Mouse (Mus musculus) ovary, adult 18-20 months (tissue): ENCODE results near the gene Robo4.

Experiments used
- DNase-seq: peaks from one replicate; pipeline ENCODE4 v3.0.0; 2022; ENCODE audit warnings: low spot score, mixed read lengths

Robo4 gene

DNA sequence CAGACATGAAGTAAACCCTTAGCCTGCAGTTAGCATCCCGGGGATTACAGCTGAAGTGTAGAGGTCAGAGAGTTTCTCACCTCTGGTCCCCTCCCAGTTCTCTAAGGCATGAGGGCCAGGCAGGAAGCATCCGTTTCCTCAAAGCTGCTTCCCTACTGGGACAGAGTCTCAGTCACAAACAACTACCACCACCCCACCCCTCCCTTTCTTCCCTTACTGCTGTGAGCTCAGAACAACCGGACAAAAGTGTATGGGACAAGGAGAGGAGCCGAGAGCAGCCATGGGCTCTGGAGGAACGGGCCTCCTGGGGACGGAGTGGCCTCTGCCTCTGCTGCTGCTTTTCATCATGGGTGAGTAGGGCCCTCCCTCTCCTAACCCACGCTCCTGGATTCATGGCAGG is at the start of gene Robo4:
Robo4 (plus strand) TSS at position 96 of the 400 bp plus-strand sequence.
- no peak for DNase-seq

DNA sequence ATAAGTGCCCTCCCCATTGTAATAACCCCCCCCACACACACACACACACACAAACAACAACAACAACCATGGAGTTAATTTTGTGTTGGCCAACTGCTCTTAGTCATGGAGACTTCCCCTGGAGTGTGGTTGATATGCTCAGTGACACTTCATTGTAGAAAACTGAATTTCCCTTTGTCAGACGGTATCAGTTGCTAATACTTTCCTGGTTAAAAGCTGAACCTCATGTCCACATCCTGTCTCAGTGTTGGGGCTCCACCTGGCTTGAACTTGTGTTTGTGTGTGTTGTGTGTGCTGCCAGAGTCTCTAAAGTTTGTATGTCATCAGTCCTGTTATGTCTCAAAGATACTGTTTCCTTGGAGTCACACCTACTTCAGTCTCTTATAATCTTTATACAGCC is 47.2 kb upstream of the Robo4 start:
- no peak for DNase-seq

DNA sequence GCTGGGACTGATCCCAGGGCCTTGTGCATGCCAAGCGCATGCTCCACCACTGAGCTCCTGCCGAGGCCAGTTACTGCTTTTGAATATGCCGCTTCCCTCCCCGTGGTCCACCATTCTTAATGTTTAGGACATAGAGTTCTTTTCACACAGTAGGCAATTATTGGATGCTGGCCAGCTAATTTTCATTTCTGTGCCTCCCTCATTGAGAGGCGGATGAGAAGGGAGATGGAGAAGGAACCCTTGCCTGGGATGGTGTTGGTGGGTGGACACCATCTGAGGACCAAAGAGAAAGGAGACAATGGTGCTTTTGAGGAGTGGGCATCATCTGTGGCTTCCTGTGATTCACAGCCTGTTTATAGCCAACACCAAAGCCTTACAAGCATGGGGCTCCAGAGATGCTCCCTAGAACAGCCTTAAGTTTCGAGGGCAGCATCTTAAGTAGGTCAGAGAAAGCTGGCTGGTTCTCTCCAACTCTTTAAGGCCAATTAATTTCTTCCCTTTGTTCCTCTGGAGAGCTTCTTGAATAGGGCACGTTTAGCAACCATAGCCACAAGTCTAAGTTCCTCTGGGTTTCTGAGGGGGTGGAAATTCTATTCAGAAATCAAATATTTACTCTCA is 42.9 kb upstream of the Robo4 start:
- no peak for DNase-seq

- peak; percentile 77 for DNase-seq
These were observed 42.1 kb upstream of the Robo4 start for GRCm38 (mm10) chr9:37359331-37360220.

GRCm38 (mm10) chr9:37362084-37362483 is 39.6 kb upstream of the Robo4 start:
- no peak for DNase-seq

DNA sequence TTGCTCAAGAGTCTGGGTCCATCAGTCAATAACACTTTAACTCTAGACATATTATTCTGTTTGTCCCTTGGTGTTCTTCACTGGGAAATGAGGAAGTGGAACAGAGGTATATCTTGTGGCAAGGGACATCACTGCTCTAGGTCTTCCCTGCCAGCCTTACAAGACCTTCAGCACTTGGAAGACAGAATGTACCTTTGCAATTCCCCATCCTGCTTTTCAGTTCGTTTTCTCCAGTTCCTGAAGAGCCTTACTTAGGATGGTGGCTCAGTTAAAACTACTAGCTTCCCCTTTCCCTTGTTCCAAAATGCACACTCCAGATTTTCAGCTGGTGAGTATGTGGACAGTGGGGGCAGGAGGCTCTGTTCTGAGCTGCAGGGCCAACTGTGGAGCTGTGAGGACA is 38.8 kb upstream of the Robo4 start:
- no peak for DNase-seq

DNA sequence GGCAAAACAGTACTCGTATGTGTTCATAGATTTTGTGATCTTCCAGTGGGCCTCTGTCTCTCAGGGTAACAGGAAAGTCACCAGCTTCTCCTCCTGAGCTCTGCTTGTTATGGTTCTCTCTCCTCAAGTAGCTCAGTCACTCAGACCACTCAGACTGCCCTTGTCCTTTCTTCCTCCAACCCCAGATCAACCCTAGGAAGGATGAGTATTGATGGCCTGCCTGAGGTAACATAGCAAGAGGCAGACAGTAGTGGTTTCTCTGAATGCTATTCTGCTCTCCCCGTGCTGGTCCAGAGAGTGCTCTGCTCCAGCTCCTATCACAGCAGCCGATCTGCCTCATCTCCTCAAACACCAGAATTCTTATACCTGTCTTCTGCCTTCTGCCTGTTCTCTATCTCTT is 38.1 kb upstream of the Robo4 start:
- no peak for DNase-seq

DNA sequence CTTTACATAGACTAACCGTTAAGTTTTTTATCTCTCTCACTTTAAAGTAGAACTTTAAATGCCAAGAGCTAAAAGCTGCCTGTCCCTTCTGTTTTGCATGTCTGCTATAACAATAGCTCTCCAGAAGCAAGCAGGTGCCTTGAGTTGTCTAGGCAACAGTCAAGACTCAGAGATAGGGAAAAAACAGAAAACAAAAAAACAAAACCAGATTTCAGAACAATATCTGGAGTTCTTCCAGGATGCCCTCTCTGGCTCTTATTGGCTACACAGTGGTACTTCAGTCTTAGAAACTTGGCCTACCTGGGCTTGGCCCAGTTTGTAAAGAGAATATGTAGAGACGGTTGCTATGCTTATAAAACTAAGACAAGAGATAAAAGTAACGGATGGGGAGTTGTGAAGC is 37.3 kb upstream of the Robo4 start:
- no peak for DNase-seq

GRCm38 (mm10) chr9:37365706-37366105 is 36.0 kb upstream of the Robo4 start:
- DNase-seq: peak; percentile 33

DNA sequence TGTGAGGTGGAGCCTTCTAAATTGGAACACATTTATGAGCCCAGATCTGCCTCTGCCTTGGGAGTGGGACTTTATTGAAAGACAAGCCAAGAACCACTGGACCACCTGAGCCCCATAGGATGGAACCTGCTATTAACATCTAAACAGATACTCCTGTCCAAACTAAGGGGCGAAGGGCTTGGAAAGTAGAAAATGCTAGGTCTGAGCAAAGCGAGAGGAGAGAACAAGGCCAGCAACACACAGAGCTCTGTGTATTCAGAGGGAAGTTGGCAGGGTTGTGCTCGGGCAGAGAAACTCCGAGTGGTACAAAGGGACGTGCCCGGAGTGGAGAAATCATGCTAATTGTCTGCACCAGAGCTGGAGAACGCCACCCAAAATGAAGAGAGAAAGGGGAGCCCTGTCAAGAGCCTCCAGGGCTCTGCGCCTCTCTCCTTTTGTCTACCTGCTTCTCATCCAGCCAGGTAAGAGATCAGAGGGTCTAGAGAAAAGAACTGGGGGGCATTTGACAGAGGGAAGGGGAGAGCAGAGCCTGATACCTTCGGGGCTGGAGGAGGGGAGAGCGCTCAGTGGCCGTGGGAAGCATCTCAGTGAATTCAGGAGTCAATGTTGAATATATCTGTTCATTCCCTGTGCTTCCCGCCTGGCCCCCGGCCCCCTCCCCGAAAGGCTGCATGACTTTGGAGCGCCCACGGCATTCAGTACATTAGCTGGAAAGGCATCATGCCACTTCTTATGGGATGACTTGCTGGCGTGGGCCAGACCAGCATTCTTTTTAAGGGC is 34.2 kb upstream of the Robo4 start, which contains the start of gene Hepacam:
Hepacam (plus strand) TSS at position 51 of the 780 bp plus-strand sequence.
- DNase-seq: no peak

GRCm38 (mm10) chr9:37368081-37368830 is 33.4 kb upstream of the Robo4 start:
- no peak for DNase-seq

GRCm38 (mm10) chr9:37368860-37369259 is 32.8 kb upstream of the Robo4 start:
- DNase-seq: no peak

GRCm38 (mm10) chr9:37371232-37371801 is 30.4 kb upstream of the Robo4 start:
- DNase-seq: no peak

- no peak for DNase-seq
These were observed 26.0 kb upstream of the Robo4 start for GRCm38 (mm10) chr9:37375718-37376117.

DNA sequence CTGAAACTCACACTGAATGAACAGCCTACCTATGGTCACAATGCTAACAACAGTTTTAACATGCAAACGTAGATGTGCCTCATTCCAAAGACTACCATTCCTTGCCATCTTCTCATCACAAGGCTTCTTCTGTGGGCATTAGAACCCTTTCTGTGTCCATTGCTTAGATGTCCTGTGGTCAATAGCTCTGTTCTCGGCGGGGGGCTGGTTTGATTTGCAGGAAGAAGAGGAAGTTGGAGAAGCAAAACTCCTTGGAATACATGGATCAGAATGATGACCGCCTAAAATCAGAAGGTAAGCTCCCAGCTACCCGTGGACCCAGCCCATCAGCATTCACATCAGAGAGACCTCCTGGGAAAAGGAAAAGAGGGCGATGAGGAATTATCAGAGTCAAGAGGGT is 18.5 kb upstream of the Robo4 start:
- no peak for DNase-seq

DNA sequence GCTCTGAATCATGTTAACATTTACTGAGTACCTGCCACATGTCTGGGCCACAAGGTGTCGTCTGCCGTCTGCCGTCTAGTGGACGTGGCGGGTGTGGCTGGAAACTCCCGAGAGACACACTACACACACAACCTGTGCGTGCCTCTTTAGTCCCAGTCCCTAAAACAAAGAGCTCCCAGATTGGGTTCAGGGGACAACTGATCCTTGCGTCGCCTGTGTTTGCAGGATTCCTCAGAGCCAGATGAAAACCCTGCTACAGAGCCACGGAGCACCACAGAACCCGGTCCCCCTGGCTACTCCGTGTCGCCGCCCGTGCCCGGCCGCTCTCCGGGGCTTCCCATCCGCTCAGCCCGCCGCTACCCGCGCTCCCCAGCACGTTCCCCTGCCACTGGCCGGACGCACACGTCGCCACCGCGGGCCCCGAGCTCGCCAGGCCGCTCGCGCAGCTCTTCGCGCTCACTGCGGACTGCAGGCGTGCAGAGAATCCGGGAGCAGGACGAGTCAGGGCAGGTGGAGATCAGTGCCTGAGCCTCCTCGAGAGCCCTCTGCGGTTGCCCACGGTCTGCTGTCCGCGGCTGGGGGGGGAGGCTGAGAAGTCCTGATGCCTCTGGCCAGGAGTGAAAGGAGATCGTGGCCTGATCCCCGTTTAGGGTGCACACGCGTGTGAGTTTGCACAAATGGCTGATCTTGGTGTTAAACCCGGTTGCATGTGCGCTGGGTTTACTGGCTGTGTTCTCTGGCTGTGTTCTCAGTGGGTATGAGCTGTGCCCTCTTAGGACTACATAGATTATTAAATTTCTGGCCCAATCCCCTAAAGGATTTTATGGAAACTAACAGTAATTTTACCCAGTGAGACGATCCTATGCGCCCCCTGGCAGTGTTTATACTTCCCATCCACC is 17.2 kb upstream of the Robo4 start:
- DNase-seq: peak; percentile 31

DNA sequence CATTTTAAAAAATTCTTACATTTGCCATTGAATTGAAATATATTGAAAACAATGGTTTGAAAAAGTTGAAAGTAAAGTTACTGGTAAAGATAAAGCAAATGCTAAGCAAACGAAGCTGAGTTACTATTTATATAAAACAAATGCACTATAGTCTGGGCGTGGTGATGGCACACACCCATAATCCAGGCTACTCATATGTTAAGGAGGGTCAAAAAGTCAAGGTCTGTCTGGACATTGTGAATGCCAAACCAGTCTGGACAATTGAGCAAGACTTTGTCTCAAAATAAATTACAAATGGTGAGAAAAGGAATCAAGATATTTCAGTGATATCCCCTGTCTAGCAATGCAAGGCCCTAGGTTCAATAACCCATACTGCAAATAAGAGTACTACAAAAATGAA is 10.8 kb upstream of the Robo4 start:
- no peak for DNase-seq

DNA sequence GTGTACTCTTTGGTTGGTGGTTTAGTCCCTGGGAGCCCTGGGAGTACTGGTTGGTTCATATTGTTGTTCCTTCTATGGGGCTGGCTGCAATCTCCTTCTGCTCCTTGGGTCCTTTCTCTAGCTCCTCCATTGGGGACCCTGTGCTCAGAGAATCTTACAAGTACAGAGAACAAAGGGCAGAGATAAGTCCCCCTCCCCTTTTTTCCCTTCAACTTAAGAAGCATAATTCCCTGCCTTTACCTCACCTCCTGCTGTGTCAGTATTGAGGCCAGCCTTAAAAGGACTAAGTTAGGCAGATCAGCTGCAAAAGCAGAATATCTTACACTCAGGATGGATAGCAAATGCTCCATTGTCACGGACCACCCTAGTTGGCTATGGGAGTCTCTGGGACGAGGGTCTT is 9.6 kb upstream of the Robo4 start:
- DNase-seq: no peak

DNA sequence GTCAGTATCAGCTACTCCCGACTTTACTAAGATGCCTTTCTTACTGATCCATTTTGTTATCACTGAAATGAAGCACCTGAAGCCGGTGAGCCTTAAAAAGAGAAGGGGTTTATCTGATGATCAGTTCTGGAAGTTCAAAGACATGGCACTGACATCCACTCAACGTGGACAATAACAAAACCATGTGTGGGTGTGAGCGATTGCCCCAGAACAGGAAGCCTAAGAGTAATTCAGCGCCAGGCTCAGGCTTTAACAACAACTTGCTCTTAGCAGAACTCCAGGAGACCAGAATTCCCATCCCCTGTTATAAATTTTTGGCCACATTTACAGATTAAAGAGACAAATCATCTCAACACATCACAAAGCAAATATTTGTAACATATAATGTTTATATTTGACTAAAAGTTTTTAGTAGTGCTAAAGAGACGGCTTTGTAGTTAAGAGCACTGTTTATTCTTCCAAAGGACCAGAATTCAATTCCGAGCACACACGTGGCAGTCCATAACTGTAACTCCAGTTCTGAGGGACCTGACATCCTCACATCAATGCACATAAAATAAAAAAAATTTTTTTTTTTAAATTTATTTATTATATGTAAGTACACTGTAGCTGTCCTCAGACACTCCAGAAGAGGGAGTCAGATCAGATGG is 8.1 kb upstream of the Robo4 start:
- DNase-seq: no peak

GRCm38 (mm10) chr9:37400585-37400984 is 1.1 kb upstream of the Robo4 start:
- DNase-seq: no peak
